22 mouse cellular contexts compared by ENCODE assay signal in genomic region chr5:107010300-107010699, GRCm38 (mm10). TPM values are rescaled to one million over a fixed set of nuclear protein-coding genes. Genes with fewer than 3 reads are reported as not detected.
A peak's percentile ranks its signal among the peaks of the same experiment; 100 is the strongest.
DNase-seq lines count a peak whose midpoint lies in the region; ATAC-seq and TF ChIP-seq lines count a peak whose summit lies in the region.
"Had no signal": no experiment of that assay in that cellular context is flagged by ENCODE, and none has a peak within 500 bp of the region (broad histone marks: within the 10 kb centered on the region; RNA-seq: fewer than 3 reads in every experiment).

No protein-coding gene starts in this region.

- no peak for ATAC-seq in forebrain, embryonic 12.5 days (ENCODE audit: low FRiP score)
- no peak for ATAC-seq in intestine, embryonic 14.5 days (replicated peaks; ENCODE audit: low FRiP score, low TSS enrichment, low read depth)
- ATAC-seq in intestine, postnatal 0 days = no peak
- ATAC-seq in megakaryocyte progenitor cell, adult 5-6 weeks (replicated peaks; ENCODE audit: poor library complexity) = peak; percentile 28
- ATAC-seq: CD4-positive, CD25-positive, alpha-beta regulatory T cell, adult 4 months; forebrain, embryonic 15.5 days had no signal

- 85% methylated on average over 3 of the region's 3 CpGs for WGBS in forebrain, embryonic 10.5 days
- 81% methylated on average over 3 of the region's 3 CpGs for WGBS in forebrain, embryonic 12.5 days
- 73% methylated on average over 3 of the region's 3 CpGs for WGBS in intestine, embryonic 14.5 days
- 64% methylated on average over 3 of the region's 3 CpGs for WGBS in intestine, postnatal 0 days
- 15% methylated on average over 3 of the region's 3 CpGs for WGBS in bone marrow, adult 2 months

- no peak overlapping the region for H3K4me2 ChIP-seq in forebrain, embryonic 12.5 days
- no peak overlapping the region for H3K4me2 ChIP-seq in intestine, embryonic 14.5 days (ENCODE audit: low read length)
- H3K4me2 ChIP-seq in intestine, postnatal 0 days (replicated peaks; ENCODE audit: low read depth) = no peak overlapping the region
- H3K4me2 ChIP-seq: forebrain, embryonic 15.5 days; hindbrain, embryonic 14.5 days had no signal

- H3K4me3 ChIP-seq in forebrain, embryonic 10.5 days = no peak overlapping the region
- no peak overlapping the region for H3K4me3 ChIP-seq in forebrain, embryonic 12.5 days (replicated peaks)
- H3K4me3 ChIP-seq in intestine, embryonic 14.5 days (ENCODE audit: low read depth, low read length) = no peak overlapping the region
- no peak overlapping the region for H3K4me3 ChIP-seq in intestine, postnatal 0 days (ENCODE audit: low read depth, low read length)
- no peak overlapping the region for H3K4me3 ChIP-seq in bone marrow, adult 2 months (replicated peaks; ENCODE audit: control insufficient read depth, low read depth, low read length)
- H3K4me3 ChIP-seq: embryonic facial prominence, embryonic 10.5 days; forebrain, embryonic 15.5 days; heart, adult 2 months; hindbrain, embryonic 10.5 days had no signal

- H3K27me3 ChIP-seq in forebrain, embryonic 10.5 days (ENCODE audit: poor library complexity, severe bottlenecking) = 0 out of 2 replicates have a peak, but pooled peaks cover under 1% of the 10 kb centered on the region
- H3K27me3 ChIP-seq in forebrain, embryonic 12.5 days = 0 out of 2 replicates have a peak, but pooled peaks cover 4% of the 10 kb centered on the region
- H3K27me3 ChIP-seq in intestine, embryonic 14.5 days (replicated peaks; ENCODE audit: control insufficient read depth, insufficient read depth, low read length) = no peaks in the 10 kb centered on the region
- H3K27me3 ChIP-seq in intestine, postnatal 0 days (replicated peaks; ENCODE audit: control insufficient read depth, insufficient read depth, low read length) = no peaks in the 10 kb centered on the region

- no peaks in the 10 kb centered on the region for H3K36me3 ChIP-seq in forebrain, embryonic 10.5 days (replicated peaks)
- no peaks in the 10 kb centered on the region for H3K36me3 ChIP-seq in forebrain, embryonic 12.5 days (replicated peaks)
- H3K36me3 ChIP-seq in intestine, embryonic 14.5 days (ENCODE audit: control insufficient read depth, insufficient read depth, low read length) = no peaks in the 10 kb centered on the region
- H3K36me3 ChIP-seq in intestine, postnatal 0 days (ENCODE audit: control insufficient read depth, insufficient read depth) = no peaks in the 10 kb centered on the region
- H3K36me3 ChIP-seq: embryonic facial prominence, embryonic 10.5 days; forebrain, embryonic 15.5 days; G1E; hindbrain, embryonic 10.5 days had no signal

- H3K9me3 ChIP-seq in forebrain, embryonic 10.5 days = no peaks in the 10 kb centered on the region; the same call in 1 of the 2 replicates
- no peaks in the 10 kb centered on the region for H3K9me3 ChIP-seq in forebrain, embryonic 12.5 days
- H3K9me3 ChIP-seq in intestine, embryonic 14.5 days (ENCODE audit: control insufficient read depth, low read length) = peaks cover 4% of the 10 kb centered on the region; the same call in 1 of the 2 replicates
- no peaks in the 10 kb centered on the region for H3K9me3 ChIP-seq in intestine, postnatal 0 days (ENCODE audit: control insufficient read depth)
- H3K9me3 ChIP-seq: embryonic facial prominence, embryonic 10.5 days; forebrain, embryonic 15.5 days; G1E; hindbrain, embryonic 10.5 days had no signal

- peak; percentile 1 for DNase-seq in forebrain, embryonic 10.5 days (ENCODE audit: extremely low spot score, low spot score)
- peak; percentile 34 for DNase-seq in intestine, embryonic 14.5 days (ENCODE audit: low spot score)
- no peak for DNase-seq in layer of hippocampus, adult 9-11 months
- DNase-seq in urinary bladder, postnatal 10 days (ENCODE audit: low spot score) = no peak
- DNase-seq: adrenal gland, adult 8-10 months; adrenal gland, postnatal 36 days; B cell, adult 2 months; cerebellum, adult 18-20 months; cerebellum, adult 9-11 months; cerebellum, postnatal 36 days; heart, postnatal 10 days had no signal

- no peak overlapping the region for H3K9ac ChIP-seq in forebrain, embryonic 12.5 days
- H3K9ac ChIP-seq in intestine, embryonic 14.5 days (ENCODE audit: low read length) = no peak overlapping the region
- no peak overlapping the region for H3K9ac ChIP-seq in intestine, postnatal 0 days (ENCODE audit: low read depth, low read length)
- H3K9ac ChIP-seq: forebrain, embryonic 15.5 days; hindbrain, embryonic 14.5 days had no signal

- TF ChIP-seq POLR2A in bone marrow, adult 2 months (IDR thresholded peaks at IDR 0.05; ENCODE audit: borderline replicate concordance, control insufficient read depth, low read depth, low read length) = no peak

- H3K27ac ChIP-seq in forebrain, embryonic 10.5 days = no peak overlapping the region
- no peak overlapping the region for H3K27ac ChIP-seq in forebrain, embryonic 12.5 days
- H3K27ac ChIP-seq in intestine, embryonic 14.5 days (ENCODE audit: low read depth) = no peak overlapping the region
- H3K27ac ChIP-seq in intestine, postnatal 0 days (ENCODE audit: low read depth, low read length) = no peak overlapping the region
- peak overlapping the region; percentile 55 for H3K27ac ChIP-seq in bone marrow, adult 2 months (ENCODE audit: control insufficient read depth, insufficient read depth, low read depth, low read length, poor library complexity)
- H3K27ac ChIP-seq: embryonic facial prominence, embryonic 10.5 days; forebrain, embryonic 15.5 days; heart, adult 2 months; hindbrain, embryonic 10.5 days; hindbrain, embryonic 14.5 days had no signal

- peaks cover 25% of the 10 kb centered on the region for H3K4me1 ChIP-seq in forebrain, embryonic 10.5 days
- peaks cover 5% of the 10 kb centered on the region for H3K4me1 ChIP-seq in forebrain, embryonic 12.5 days
- peaks cover 33% of the 10 kb centered on the region for H3K4me1 ChIP-seq in intestine, embryonic 14.5 days (replicated peaks; ENCODE audit: control insufficient read depth, insufficient read depth, low read length)
- peaks cover 8% of the 10 kb centered on the region; the same call in 1 of the 2 replicates for H3K4me1 ChIP-seq in intestine, postnatal 0 days (replicated peaks; ENCODE audit: control insufficient read depth, insufficient read depth, low read length)
- peaks cover 13% of the 10 kb centered on the region for H3K4me1 ChIP-seq in bone marrow, adult 2 months (ENCODE audit: control insufficient read depth, insufficient read depth, low read length)
- H3K4me1 ChIP-seq: forebrain, embryonic 15.5 days had no signal

- TF ChIP-seq CTCF in intestine, postnatal 0 days (IDR thresholded peaks at IDR 0.05; ENCODE audit: low read depth) = no peak
- no peak for TF ChIP-seq CTCF in bone marrow, adult 2 months (IDR thresholded peaks at IDR 0.05; ENCODE audit: control insufficient read depth, insufficient read depth, low read length)

RNA-seq across cellular contexts. Expression of gene Cdc7, which starts 46.2 kb away (rescaled TPM):
- polyA plus RNA-seq in forebrain, embryonic 10.5 days (2016; fragmentation: Nextera tagmentation; extraction: Ambion mirVana) = 62.5 and 69.4 TPM in 2 replicates
- polyA plus RNA-seq in forebrain, embryonic 12.5 days (2016; fragmentation: Nextera tagmentation; extraction: Ambion mirVana) = 51.7 and 52.1 TPM in 2 replicates
- 49.8 and 59.8 TPM in 2 replicates for polyA plus RNA-seq in intestine, embryonic 14.5 days (2014; fragmentation: Nextera tagmentation; extraction: Ambion mirVana)
- polyA plus RNA-seq in intestine, postnatal 0 days (2015; fragmentation: Nextera tagmentation; extraction: Ambion mirVana) = 5.1 and 5.5 TPM in 2 replicates
- 23.6 and 30.9 TPM in 2 replicates for polyA plus RNA-seq in bone marrow, adult 2 months (2011; ENCODE audit: insufficient read depth, insufficient read length, low replicate concordance, missing spikeins)
- total RNA-seq in megakaryocyte progenitor cell, adult 5-6 weeks (2015) = 31.6 and 38.2 TPM in 2 replicates
- total RNA-seq in megakaryocyte progenitor cell, adult 5-6 weeks (2017) = 30.9 and 42.9 TPM in 2 replicates

Comparison
In these comparisons a context has a peak if more than half of its experiments do, and no peak if none do; other contexts are left out.
1. DNase-seq: peak in forebrain, embryonic 10.5 days (single experiment) and intestine, embryonic 14.5 days (single experiment); none in layer of hippocampus, adult 9-11 months (single experiment) and urinary bladder, postnatal 10 days (single experiment).